Mouse (Mus musculus) neural tube, embryonic 14.5 days (tissue): ENCODE data around the gene Pcnx4. TPM values are rescaled to one million over a fixed set of nuclear protein-coding genes. Genes with fewer than 3 reads are reported as not detected.
"Not testable (repeated sequence)": the region's sequence is repeated elsewhere in the genome, so short reads cannot be mapped to it uniquely, and the experiment has no call there.

Experiments used
- ATAC-seq: fragments of 200-750 bp; cut with Nextera tagmentation; 2 replicates; pipeline ENCODE4 v1.8.0; 2017; ENCODE audit warnings: low read depth, mild to moderate bottlenecking, moderate TSS enrichment, moderate library complexity
- H3K27ac ChIP-seq: fragments of 300-500 bp; sonication (generic); 2 replicates; pipeline ENCODE4 v1.5.1; 2014; ENCODE audit warnings: low read depth, mild to moderate bottlenecking, control low read depth, low read length, moderate library complexity, mixed read lengths
- H3K27me3 ChIP-seq: fragments of 300-500 bp; sonication (generic); 2 replicates; pipeline ENCODE4 v1.6.1; 2014; ENCODE audit warnings: low read length; ENCODE audit not compliant: control insufficient read depth, insufficient read depth
- H3K36me3 ChIP-seq: fragments of 300-500 bp; sonication (generic); 2 replicates; pipeline ENCODE4 v1.6.1; 2014; ENCODE audit warnings: low read length, mixed read lengths; ENCODE audit not compliant: control insufficient read depth, insufficient read depth
- H3K4me1 ChIP-seq: fragments of 300-500 bp; sonication (generic); 2 replicates; pipeline ENCODE4 v1.6.1; 2014; ENCODE audit warnings: low read length; ENCODE audit not compliant: control insufficient read depth, insufficient read depth
- H3K4me2 ChIP-seq: fragments of 300-500 bp; sonication (generic); 2 replicates; pipeline ENCODE4 v1.6.1; 2014; ENCODE audit warnings: mild to moderate bottlenecking, low read depth, low read length, control low read depth
- H3K4me3 ChIP-seq: fragments of 300-500 bp; sonication (generic); 2 replicates; pipeline ENCODE4 v1.5.1; 2014; ENCODE audit warnings: low read depth, low read length, control low read depth, mixed read lengths
- H3K9ac ChIP-seq: fragments of 300-500 bp; sonication (generic); replicated peaks from 2 replicates; pipeline ENCODE4 v1.6.1; 2014; ENCODE audit warnings: low read depth, mild to moderate bottlenecking, control low read depth, low read length, mixed read lengths
- H3K9me3 ChIP-seq: fragments of 300-500 bp; sonication (generic); 2 replicates; pipeline ENCODE4 v1.6.1; 2016; ENCODE audit warnings: low read length; ENCODE audit not compliant: control insufficient read depth
- WGBS: fragments of 180-500 bp; shearing (Covaris S2); extraction: QIAGEN DNeasy Blood & Tissue Kit; methylation state at CpG from one replicate; pipeline ENCODE4 v1.1.7; 2014; 5-methylcytosine and 5-hydroxymethylcytosine counted together
- polyA plus RNA-seq: library from polyadenylated mRNA; unstranded; fragments of >200 nt; fragmentation: Nextera tagmentation; extraction: Ambion mirVana; gene quantifications from 2 replicates; pipeline ENCODE4 v1.2.1, GENCODE M21; 2014

The Pcnx4 gene
- polyA plus RNA-seq, 1 experiment from 2014 or later, result 28.1 TPM

DNA sequence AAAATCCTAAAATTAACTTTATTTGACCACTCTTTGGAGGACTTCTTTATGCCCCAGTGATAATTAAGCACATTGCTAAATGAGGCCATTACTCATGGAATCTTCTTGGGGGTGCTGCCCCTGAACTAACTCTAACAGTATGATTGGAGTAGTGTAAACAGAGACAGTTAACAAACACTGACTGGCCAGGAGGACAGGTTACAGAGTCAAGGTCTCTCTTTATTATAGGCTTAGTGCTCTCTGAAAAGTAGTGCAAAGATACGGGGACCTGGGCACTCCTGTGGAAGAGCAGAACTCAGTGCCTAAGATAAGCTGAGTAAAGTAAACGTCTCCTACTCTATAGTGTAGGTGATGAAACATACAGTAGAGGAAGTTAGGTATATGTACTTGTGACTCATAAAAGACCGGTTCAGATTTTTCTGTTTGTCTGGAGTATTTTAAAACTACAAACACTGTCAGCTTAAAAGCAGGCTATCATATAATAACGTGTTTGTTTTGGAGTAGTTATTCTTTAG, 28.2 kb downstream of the Pcnx4 start:
- H3K27me3 ChIP-seq, result no peaks in the 10 kb centered on the region
- no peaks in the 10 kb centered on the region for H3K9me3 ChIP-seq
- no peaks in the 10 kb centered on the region for H3K4me1 ChIP-seq
- H3K4me3 ChIP-seq, result no peak overlapping the region
- H3K4me2 ChIP-seq, result no peak overlapping the region
- no peak overlapping the region for H3K9ac ChIP-seq
- H3K27ac ChIP-seq, result no peak overlapping the region
- 93% methylated on average over 4 of the region's 4 CpGs for WGBS
- no peak for ATAC-seq
- no peaks in the 10 kb centered on the region for H3K36me3 ChIP-seq

DNA sequence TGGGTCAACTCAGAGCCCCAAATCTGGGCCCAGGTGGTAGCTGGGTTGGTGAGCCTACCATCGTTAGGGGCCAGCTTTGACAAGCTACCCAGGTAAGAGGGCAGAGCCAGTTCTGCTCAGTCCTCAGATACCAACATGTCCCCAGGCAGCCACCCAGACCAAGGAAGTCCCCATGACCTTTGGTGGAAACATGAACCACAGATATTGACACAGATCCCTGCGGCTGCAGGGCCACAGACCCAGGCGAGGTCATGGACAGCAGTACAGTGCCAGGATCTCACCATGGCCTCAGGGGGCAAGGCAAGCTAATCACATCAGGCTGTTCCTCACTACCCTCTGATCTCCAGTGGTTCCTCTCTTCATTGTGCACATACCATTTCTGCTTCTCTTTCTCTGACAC, 45.8 kb downstream of the Pcnx4 start:
- no peaks in the 10 kb centered on the region for H3K36me3 ChIP-seq
- no peak overlapping the region for H3K27ac ChIP-seq
- no peaks in the 10 kb centered on the region for H3K4me1 ChIP-seq
- ATAC-seq, result no peak
- H3K4me2 ChIP-seq, result no peak overlapping the region
- no peaks in the 10 kb centered on the region for H3K9me3 ChIP-seq
- H3K27me3 ChIP-seq, result no peaks in the 10 kb centered on the region
- H3K4me3 ChIP-seq, result no peak overlapping the region
- no peak overlapping the region for H3K9ac ChIP-seq
- WGBS, result 96% methylated on average over 3 of the region's 3 CpGs

DNA sequence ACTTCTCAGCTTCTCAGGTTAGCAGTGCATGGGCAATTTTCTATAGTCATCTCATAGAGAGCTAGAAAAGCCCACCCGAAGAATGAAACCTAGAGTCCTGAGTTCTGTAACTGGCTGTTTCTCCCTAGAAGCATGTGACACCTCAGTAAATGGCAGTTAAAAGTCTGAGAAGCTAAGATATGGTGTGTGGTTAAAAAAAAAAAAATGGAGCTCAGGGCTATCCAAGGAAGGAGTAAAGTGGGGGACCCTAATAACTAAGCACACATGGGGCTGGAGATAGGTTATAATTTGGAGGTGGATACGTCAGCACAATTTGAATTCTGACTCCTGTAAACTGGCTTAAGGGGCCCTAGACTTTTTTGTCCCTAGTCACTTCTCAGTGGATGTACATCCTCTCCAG, 46.9 kb downstream of the Pcnx4 start:
- Histone ChIP-seq H3K4me1 (no peaks in the 10 kb centered on the region), H3K27ac (no peak overlapping the region), H3K4me3 (no peak overlapping the region), H3K36me3 (no peaks in the 10 kb centered on the region), H3K4me2 (no peak overlapping the region), H3K27me3 (no peaks in the 10 kb centered on the region), H3K9me3 (no peaks in the 10 kb centered on the region), H3K9ac (no peak overlapping the region)
- 94% methylated on average over 2 of the region's 2 CpGs for WGBS
- ATAC-seq, result no peak

DNA sequence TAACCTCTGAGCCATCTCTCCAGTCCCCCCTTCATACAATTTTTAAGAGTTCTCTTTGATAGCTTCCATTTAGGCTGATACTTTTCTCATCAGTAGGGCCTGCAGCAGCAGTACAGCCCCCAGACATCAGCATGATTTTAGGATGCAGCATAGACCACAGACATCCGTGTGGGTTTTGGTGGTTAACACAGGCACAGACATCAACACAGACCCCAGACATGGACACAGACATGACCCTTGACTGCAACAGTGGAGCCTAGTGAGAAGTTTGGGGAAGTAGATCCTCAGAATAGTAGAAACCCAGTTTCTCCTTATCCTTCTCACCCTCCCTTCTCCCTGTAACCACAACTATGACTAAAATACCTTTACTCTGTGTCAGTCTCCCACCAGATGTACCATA, 49.2 kb downstream of the Pcnx4 start:
- Histone ChIP-seq H3K9me3 (no peaks in the 10 kb centered on the region), H3K4me2 (no peak overlapping the region), H3K4me1 (no peaks in the 10 kb centered on the region), H3K9ac (no peak overlapping the region), H3K36me3 (no peaks in the 10 kb centered on the region), H3K27me3 (no peaks in the 10 kb centered on the region), H3K4me3 (no peak overlapping the region), H3K27ac (no peak overlapping the region)
- 96% methylated on average over 1 of the region's 1 CpGs for WGBS
- ATAC-seq, result no peak

DNA sequence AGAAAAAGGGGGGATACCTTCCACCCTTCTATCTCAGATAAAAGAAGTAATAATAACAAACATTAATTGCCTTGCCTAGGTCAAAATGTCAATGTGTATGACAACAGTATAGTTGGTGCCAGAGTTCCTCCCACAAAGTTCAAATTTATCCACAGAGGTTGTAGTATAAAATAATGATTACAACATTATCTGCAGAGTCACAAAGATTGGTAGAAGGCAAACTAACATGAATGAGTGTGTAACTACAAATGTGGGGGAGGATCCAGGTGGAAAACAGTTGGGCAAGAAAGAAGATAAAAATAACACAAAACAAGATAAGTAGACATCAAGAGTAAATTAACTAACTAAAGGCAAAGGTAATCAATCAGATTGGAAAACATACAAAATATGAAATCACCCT, 56.8 kb downstream of the Pcnx4 start:
- no peak overlapping the region for H3K27ac ChIP-seq
- no peak overlapping the region for H3K9ac ChIP-seq
- no peaks in the 10 kb centered on the region for H3K36me3 ChIP-seq
- H3K27me3 ChIP-seq, result no peaks in the 10 kb centered on the region
- H3K4me1 ChIP-seq, result no peaks in the 10 kb centered on the region
- no peaks in the 10 kb centered on the region for H3K9me3 ChIP-seq
- H3K4me2 ChIP-seq, result no peak overlapping the region
- ATAC-seq, result no peak
- H3K4me3 ChIP-seq, result no peak overlapping the region

DNA sequence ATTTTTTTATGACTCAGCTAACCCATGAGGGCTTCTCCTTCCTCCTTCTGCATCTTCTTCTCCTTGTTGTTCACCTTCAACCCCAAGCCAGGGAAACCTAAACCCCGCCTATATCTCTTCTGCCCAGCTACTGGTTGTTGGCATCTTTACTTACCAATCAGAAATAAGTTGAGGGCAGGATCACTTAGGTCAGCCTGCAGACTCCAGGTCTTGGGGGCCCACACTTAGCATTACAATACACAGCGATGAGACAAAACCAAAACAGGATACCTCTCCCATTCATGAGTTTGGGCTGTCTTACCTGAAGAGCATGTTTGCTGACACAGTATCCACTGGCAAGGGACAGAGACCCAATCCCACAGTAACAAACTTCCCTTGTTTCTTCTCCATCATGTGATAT, 57.8 kb downstream of the Pcnx4 start:
- H3K4me3 ChIP-seq, result no peak overlapping the region
- H3K36me3 ChIP-seq, result no peaks in the 10 kb centered on the region
- no peak overlapping the region for H3K9ac ChIP-seq
- ATAC-seq, result no peak
- H3K4me2 ChIP-seq, result no peak overlapping the region
- no peaks in the 10 kb centered on the region for H3K27me3 ChIP-seq
- 63% methylated on average over 2 of the region's 2 CpGs for WGBS
- H3K9me3 ChIP-seq, result no peaks in the 10 kb centered on the region
- no peak overlapping the region for H3K27ac ChIP-seq
- no peaks in the 10 kb centered on the region for H3K4me1 ChIP-seq

DNA sequence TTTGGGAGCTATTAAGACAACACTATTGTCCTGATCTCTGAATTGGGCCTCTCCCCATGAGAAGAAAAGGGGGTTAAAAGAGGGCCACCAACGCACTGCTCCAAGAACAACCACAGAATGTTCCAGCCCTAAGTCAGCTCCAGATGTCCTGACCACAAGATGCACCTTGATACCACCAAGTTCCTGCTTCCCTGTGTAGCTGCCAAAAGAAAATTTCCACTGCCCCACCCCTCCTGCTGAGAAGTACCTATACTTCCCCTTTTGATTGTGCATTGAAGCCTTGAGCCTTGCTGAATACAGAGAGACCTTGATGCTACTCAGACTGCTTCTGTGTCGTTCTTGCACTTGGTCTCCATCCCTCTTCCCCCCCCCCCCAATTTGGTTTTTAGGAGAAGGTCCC, 62.5 kb downstream of the Pcnx4 start:
- H3K4me3 ChIP-seq, ATAC-seq, H3K27me3 ChIP-seq, H3K27ac ChIP-seq, H3K36me3 ChIP-seq, H3K9me3 ChIP-seq, H3K9ac ChIP-seq, H3K4me1 ChIP-seq, H3K4me2 ChIP-seq: not testable (repeated sequence)
- 94% methylated on average over 2 of the region's 2 CpGs for whole genome bisulfite sequencing

DNA sequence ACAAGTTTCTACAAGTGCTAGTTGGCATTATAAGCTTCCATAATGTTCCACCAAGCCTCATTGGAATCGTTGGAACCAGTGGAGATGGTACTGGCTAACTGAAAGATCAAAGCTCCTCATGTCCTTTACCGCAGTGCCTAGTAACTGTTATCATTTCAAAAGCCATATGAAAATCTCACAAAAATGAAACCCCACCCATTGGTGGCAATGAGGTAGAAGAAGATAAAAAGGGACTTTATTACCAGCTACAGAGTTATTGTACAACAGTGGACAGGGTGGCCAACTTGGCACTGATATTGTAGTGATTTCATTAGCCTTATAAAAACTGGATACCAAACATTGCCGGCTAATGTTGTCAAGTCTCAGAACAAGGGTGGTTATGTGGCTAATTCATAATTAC, 75.9 kb downstream of the Pcnx4 start:
- Histone ChIP-seq H3K36me3 (no peaks in the 10 kb centered on the region), H3K27ac (no peak overlapping the region), H3K4me2 (no peak overlapping the region), H3K27me3 (no peaks in the 10 kb centered on the region), H3K4me3 (no peak overlapping the region), H3K9ac (no peak overlapping the region), H3K9me3 (no peaks in the 10 kb centered on the region), H3K4me1 (no peaks in the 10 kb centered on the region)
- 90% methylated on average over 3 of the region's 3 CpGs for WGBS
- ATAC-seq, result no peak

DNA sequence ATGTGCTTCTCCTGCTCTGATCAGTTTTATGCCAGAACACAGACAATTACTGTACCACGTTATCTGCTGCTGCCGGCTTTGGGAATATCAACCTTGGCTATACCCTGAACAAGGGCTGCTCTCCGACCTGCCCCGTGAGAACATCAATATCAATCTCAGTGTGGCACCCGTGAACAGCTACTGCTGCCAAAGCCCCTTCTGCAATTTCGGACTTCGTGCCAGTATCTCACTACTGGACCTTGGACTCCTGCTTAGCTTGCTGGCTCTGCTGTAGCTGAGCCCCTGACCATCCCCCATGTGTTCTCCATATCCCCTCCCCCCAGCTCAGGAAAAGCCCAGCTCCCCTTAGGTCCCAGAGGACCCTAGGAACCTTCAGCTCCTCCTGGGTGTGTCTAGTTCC, 84.7 kb downstream of the Pcnx4 start:
- Histone ChIP-seq H3K9me3 (no peaks in the 10 kb centered on the region), H3K9ac (no peak overlapping the region), H3K4me3 (no peak overlapping the region), H3K4me2 (no peak overlapping the region), H3K36me3 (no peaks in the 10 kb centered on the region), H3K4me1 (no peaks in the 10 kb centered on the region), H3K27ac (no peak overlapping the region), H3K27me3 (no peaks in the 10 kb centered on the region)
- WGBS, result 91% methylated on average over 7 of the region's 7 CpGs
- no peak for ATAC-seq

DNA sequence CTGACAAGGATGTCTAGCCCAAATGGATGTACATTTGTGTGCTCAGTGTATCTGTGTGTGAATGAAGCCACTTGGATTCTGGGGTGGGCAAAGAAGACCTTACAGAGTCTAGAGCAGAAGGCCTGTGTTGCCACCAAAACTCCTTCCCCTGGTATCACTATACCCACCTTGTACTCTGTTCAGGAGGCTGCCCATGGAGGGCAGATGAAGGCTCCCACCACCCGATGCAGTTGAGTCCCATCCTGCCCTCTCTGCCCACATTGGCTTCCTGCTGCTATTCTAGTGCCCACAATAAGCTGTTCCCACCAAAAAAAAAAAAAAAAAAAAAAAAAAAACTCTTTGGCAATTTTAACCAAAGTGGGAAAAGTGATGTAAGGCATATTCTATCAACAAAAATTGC, 85.3 kb downstream of the Pcnx4 start:
- Histone ChIP-seq H3K9me3 (no peaks in the 10 kb centered on the region), H3K36me3 (no peaks in the 10 kb centered on the region), H3K9ac (no peak overlapping the region), H3K4me1 (no peaks in the 10 kb centered on the region), H3K4me3 (no peak overlapping the region), H3K27ac (no peak overlapping the region), H3K27me3 (no peaks in the 10 kb centered on the region), H3K4me2 (no peak overlapping the region)
- WGBS, result 95% methylated on average over 1 of the region's 1 CpGs
- no peak for ATAC-seq
